Mouse (Mus musculus) left cerebral cortex, postnatal 14 days (tissue): ENCODE measurements around the gene Pacsin1. TPM values are rescaled to one million over a fixed set of nuclear protein-coding genes. Genes with fewer than 3 reads are reported as not detected.
A peak's percentile ranks its signal among the peaks of the same experiment; 100 is the strongest.

Source experiments
- DNase-seq, 2 experiments: peaks; one replicate each; pipeline ENCODE4 v3.0.0; 2021 to 2022; ENCODE audit warnings: low spot score in 2 of 2, mixed read lengths in 1 of 2
- intact Hi-C: fragments of 180-260 bp; cut with DNase I; formaldehyde crosslinking; loops from one replicate; pipeline ENCODE4 v1.15.1; 2025
- total RNA-seq, 2 experiments: library from RNA; stranded (reverse); gene quantifications; 2 replicates each; pipeline ENCODE4 v1.2.3; 2021

Gene Pacsin1
- total RNA-seq, 2 experiments from 2014 or later, result 349 to 352 TPM

DNA sequence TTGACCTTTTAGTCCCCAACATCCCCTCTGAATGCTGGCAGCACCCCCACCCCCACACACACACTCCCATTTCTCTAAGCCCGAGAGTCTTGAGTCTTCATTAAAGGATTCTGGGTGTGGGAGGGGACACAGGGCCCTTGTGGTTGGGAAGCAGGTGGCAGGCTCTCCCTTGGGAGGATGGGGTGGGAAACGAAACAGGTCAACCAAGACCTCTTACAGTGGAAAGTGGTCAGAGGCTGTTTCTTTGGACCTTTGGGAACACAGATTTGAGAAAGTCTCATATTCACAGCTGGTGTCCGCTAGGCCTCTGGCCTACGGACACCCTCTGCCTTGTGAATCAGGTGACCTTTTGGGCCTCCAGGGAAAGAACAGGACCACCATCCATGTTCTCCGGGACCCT, 54.3 kb downstream of the Pacsin1 start:
- no peak for DNase-seq
- intact Hi-C loops, result no loop called here

DNA sequence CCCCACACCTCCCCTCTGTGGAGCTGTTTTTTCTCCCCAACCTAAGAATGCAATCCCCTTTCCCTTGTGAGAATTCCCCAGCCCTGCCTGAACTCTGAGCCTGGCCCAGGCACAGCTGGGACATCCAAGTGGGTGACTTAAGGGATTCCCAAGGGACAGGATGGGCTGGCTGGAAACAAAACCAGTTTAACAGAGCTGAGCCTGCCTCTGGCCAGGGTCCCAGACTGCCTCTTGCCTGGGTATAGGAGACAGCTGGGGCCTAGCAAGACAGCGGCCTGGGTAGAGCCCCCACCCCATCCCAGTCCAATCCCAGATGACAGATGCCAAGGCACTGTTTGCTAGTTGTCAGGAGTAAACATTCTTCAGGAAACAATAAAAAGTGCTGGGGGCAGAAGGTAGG, 57.5 kb downstream of the Pacsin1 start:
- no peak for DNase-seq
- intact Hi-C loops, result no loop called here

DNA sequence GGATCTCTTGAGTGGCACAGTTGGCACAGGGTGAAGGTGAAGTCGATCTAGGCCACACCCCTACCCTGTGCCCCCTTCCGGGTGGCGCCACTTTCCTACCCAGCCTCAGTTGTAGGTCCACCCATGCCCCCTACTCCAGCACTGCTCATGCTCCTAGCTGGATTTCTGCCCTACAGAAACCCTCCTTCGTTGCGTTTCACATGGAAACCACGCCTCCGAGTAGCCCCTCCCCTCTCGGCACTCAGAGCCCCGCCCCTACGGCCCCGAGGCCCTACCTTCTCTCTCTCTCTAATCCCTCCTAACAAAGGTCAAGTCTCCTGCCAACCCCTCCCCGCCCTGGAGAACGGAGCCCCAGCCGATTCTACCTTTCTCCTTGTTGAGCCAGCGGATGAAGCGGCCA, 61.5 kb downstream of the Pacsin1 start:
- DNase-seq, result no peak
- intact Hi-C loops, result loop anchor here (5.0 kb wide), 1 partner anchor 45 kb away; no protein-coding TSS in a partner anchor

DNA sequence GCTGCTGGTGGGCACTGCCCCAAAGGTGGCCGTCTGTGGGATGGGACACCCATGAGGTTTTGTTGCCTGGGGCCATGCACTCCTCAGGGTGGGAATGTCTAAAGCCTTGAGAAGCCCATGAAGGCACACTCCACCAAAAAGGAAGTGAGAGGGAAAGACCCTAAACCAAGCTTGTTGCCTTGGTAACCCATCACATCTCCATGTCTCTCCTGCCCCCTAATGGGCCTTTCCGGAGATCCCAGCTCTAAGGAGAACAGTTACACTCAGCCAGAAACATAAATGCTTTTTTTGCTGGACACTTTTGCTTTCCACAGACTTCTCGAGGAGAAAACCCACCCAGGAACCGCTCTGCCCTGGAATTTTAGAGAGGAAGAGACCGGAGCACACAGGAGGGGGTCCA, 62.9 kb downstream of the Pacsin1 start:
- DNase-seq, result peak in 1 of 2 experiments; percentile 62
- intact Hi-C loops, result loop anchor here (5.0 kb wide), 1 partner anchor 44 kb away; no protein-coding TSS in a partner anchor

DNA sequence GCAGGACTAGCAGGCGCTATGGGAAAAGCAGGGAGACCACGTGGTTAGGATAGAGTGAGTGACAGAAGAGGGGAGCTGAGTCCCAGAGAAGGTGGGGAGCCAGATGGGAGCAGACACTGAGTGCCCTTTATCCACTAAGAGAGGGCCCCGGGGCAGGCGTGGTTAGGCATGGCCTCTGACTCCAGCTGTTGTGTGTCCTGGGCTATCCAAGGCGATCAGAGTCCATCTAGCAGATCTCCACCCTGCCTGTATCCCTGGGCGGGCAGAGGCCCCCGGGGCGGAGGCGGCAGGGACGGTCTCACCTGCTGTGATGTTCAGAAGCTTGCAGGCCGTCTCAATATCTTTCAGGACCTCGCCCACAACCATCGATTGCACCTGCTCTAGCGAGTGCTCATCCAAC, 64.4 kb downstream of the Pacsin1 start:
- intact Hi-C loops, result loop anchor here (5.0 kb wide), 1 partner anchor 43 kb away; no protein-coding TSS in a partner anchor
- DNase-seq, result no peak

DNA sequence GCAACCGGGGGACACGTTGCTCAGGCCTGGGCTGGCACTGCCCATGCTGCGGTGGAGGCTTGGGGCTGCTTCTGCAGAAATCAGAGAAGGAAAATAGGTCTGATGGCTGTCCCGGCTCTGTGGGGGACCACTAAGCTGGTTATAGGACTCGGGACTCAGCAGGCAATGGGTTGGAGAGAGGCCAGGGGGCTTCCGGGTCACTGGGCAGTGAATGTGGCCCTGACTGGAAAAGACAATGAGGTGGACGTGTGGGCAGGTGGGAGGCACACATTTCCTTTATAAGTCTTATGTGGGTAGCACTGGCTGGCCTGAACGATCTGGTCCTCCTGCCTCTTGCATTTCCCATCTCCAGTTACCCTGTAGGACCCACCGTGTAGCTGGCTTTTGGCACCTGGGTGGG, 65.0 kb downstream of the Pacsin1 start:
- no peak for DNase-seq
- intact Hi-C loops, result no loop called here

DNA sequence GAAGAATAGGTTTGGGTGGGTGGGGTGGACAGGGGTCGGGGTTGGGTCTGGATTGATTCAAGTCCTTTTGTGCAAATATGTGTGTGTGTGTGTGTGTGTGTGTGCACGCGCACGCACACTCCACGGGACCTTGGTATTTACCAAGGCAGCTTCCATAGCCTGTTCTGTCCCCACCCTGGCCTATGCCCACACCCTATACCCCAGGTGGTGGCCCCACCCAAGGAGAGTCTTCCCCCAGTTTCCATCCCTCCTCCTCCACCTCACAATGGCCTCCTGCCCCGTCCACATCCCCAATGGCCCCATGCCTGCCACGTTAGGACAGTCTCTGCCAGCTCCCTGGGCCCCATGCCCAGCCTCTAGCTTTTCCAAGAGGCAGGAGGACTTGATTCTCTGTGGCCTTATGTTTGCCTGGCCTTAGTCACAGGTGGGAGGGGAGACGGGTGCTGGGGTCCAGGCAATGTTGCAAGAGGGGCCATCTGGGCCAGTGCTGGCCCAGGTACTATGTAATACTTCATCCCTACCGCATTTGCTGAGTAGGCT, 65.9 kb downstream of the Pacsin1 start:
- no peak for DNase-seq
- intact Hi-C loops, result no loop called here

DNA sequence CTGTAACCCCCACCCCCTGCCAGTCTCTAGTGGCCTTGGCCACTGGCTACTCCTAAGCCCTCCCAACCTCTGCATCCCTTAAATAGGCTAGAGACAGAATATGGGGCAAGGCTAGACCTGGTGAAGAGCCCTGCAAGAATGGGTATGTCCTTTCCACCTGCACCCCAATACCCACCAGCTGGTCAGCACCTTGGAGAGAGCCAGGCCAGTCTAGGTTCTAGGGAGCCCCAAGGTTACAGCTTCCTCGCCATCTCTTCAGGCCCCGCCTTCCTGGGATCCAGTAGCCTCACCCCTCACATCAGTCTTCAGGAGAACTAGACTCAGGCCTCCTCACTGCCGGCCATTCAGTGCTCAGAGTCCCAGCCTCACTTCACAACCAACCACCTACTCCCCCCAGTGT, 69.0 kb downstream of the Pacsin1 start:
- no peak for DNase-seq
- intact Hi-C loops, result no loop called here

DNA sequence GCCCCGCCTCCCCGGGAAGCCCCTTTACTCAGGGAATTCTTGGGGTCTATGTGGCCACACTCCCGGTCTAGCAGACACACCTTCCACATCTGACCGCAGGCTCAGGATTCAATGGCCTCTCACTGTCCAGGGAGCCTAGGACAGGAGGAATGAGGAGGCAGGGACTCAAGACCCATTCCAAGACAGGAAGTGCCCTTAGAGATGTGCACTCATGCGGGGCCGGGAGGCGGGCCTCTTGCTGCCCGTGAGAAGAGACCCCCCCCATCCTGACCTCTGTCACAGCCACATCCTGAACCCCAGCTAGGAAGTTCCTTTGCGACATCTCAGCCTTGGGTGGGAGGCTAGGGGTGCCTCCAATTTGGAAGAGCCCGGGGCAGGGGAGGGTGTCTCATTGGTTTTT, 69.7 kb downstream of the Pacsin1 start:
- intact Hi-C loops, result no loop called here
- no peak for DNase-seq

DNA sequence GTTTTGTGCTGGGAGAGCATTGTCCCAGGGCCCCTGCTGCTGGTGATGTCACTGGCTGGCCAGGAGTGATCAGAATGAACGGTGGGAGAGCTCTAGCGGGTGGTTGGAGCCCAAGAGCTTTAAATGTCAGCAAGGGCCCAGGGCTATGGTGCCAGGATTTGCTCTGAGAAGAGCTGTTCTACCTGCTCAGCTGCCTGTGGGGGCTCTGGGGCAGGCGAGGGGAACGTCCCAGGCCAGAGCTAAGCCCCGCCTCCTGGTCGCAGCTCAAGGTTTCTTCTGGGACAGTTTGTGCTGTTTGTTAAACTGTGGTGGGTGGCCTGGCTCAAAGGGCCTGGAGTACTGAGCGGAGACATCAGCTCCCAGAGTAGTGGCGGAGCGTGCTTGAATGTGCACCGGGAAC, 70.1 kb downstream of the Pacsin1 start:
- no peak for DNase-seq
- intact Hi-C loops, result no loop called here

DNA sequence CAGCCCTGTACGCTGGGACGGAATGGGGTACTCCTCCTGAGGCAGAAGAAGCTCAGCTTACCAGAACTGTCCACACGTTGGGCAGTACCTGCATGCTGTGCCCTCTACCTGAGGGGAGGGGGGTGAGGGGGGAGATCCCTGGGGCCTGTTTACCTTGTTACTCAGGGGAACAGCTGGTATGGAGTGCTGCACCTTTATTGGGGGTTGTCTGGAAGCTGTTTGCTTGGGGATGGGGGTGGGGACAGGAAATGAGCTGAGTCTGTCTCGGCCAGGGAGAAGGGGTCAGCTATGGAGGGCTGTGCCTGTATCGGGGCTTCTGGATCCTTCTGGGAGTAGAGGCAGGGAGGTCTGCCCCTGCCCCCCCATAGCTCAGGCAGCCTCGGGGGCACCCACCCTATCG, 71.2 kb downstream of the Pacsin1 start:
- intact Hi-C loops, result no loop called here
- no peak for DNase-seq

DNA sequence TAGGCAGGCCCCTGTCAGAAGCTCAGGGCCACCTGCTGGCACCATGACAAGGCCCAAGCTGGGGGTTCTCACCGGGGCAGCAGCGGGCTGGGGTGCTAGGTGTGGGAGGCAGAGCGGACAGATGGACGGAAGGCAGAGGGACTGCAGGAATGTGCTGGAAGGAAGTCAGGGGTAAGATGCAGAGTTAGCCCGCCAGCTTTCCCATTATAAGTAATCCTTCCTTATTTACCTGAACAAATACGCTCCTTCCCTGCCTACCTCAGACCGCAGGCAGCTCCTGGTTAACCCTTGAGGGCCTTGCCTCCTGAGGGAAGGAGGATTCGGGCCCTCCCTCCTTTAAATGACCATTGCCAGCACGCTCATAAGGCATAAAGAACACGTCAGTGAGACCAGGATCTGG, 73.5 kb downstream of the Pacsin1 start, which contains the start of gene Spdef:
Gene Spdef, minus strand, starts transcription at position 186 of the 400 bp plus-strand sequence.
- intact Hi-C loops, result no loop called here
- DNase-seq, result no peak

DNA sequence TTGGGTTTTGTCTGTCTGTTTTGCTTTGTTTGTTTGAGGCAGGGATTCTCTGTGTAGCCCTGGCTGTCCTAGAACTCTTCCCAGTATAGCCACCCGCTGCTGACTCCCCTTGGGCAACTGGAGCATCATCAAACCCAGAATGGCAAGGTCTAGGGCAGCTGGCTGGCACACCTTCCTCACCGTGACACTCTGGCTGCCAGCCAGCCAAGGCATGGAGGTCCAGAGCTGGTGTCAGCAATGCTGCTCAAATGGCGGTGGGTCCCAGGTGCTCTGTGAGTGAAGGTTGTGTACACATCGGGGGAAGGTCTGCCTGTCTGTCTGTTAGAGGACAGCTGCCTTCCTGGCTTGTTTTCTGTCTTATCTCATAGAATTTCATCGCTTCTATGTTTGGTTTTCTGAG, 76.8 kb downstream of the Pacsin1 start:
- DNase-seq, result no peak
- intact Hi-C loops, result no loop called here

DNA sequence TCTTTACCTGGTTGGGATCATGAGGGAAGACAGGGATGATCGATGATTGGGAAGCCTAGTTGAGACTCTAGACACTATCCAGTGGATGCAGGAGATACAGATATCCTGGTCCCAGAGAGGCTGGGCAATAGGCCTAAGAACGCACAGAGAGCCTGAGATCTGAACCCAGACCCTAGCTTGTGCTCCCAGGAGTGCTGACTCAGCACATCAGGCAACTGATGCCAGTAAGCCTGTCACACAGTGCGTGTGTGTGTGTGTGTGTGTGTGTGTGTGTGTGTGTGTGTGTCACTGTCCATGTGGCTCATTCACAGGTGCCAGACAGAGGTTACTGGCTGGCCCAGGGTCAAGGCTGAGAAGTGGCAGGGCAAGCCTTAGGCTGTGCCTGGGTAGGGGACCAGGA, 77.4 kb downstream of the Pacsin1 start:
- intact Hi-C loops, result no loop called here
- DNase-seq, result no peak

DNA sequence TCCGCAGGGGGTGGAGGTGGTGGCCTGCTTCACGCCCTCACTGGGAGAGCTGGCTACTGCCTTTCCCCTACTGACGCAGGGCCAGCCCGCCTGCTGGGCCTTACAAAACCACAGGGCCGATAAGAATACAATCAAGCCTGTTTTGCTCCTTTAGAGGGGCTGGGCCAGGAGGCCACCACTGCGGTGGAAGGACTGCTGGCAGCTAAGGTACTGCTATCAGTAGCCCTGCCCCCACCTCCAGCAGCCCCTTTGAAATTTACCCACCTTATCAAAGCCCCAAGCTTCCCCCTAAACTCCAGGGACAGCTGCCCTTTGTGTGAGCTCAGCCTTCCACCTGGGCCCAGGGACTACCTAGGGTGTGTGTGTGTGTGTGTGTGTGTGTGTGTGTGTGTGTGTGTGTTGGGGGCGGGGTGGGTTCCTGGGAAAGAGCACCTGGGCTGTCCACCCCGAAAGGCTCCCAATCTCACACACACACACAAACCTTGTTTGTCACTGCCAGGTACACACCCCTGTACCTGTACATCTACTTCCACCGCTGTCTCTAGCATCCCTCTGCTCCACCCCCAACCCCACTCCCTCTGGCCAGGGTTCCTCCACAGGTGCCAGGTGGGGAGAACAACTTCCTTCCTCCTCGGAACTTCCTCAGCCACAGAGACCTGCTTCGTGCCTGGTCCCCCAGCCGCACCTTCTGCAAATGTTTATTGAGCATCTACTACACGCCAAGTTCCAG, 79.2 kb downstream of the Pacsin1 start:
- intact Hi-C loops, result no loop called here
- DNase-seq, result no peak

DNA sequence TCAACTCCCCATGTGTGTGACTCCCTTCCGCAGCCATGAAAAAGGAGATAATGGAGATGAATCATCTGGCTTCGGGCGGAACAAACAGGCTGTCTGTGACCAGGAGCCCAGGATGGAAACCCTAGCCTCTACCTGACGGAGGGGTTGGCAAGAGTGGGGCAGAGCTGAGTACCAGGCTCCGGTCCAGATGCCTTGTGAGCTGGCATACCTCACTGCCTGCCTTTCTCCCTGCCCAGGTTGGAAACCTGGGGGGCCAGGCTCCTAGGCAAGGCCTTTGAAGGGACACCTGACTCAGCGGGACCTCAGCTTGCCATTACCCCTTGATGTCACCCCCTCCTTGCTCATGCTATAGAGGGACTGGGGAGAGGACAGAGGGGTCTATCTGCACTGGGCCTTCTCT, 85.7 kb downstream of the Pacsin1 start:
- intact Hi-C loops, result no loop called here
- DNase-seq, result no peak

DNA sequence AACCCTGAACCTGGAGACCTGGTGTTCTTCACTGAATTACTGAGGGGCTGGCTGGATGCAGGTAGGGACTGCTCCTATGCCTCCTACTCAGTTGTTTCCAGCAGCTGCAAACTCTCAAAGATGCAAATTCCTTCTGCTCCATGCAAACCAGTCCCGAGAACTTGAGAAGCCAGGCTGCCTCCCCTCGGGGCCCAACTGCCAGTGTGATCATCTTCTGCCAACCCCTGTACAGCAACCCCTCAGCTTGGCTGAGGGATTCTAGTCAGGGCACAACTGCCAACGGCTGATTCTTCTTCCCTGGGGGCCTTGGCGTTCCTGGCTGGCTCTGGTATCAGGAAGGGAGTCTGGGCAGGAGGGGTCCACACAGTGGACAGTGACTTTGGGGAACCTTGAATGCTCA, 91.1 kb downstream of the Pacsin1 start:
- intact Hi-C loops, result no loop called here
- DNase-seq, result no peak

DNA sequence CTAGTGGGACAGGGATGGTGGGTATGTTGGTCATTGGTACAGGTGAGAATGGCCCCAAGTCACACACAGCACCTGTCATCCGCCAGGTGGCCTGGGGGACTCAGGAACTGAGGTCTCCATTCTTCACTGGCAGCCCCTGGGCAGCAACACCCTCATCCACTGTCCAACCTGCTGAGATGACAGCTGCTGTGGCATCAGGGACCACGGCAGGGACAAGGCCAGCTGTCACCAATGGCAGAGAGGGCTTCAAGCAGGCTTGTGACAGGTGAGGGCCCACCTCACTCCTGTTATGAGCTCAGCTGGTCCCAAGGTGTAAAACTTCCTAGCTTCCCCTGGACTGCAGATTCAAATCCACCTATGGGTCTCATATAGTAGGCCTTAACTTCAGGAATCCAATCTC, 92.8 kb downstream of the Pacsin1 start:
- intact Hi-C loops, result no loop called here

DNA sequence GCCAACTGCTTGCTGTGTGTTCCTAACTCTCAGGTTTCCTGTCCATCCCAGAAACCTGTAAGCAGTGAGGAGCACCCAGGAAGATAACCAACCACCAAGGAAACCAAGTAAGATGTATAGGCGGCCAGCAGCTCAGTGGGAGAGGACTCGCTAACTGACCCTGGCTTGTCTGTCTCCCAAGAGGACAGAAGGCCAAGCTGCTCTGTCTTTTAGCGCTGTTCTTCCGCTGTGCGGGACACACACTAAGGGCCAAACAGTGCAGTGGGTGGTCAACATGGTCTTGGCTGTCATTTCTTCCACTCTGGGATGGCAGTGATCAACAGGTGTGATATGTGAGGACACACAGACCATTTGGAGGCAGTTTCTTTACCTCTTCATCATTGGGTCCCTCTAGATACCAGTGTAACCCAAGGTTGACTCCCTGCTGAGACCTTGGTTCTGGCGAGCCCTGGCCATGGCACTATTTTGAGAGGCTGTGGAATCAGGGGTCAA, 95.2 kb downstream of the Pacsin1 start:
- intact Hi-C loops, result no loop called here
- DNase-seq, result no peak

More for the DNA sequence above, 92.8 kb downstream of the Pacsin1 start:
- DNase-seq, result no peak

DNA sequence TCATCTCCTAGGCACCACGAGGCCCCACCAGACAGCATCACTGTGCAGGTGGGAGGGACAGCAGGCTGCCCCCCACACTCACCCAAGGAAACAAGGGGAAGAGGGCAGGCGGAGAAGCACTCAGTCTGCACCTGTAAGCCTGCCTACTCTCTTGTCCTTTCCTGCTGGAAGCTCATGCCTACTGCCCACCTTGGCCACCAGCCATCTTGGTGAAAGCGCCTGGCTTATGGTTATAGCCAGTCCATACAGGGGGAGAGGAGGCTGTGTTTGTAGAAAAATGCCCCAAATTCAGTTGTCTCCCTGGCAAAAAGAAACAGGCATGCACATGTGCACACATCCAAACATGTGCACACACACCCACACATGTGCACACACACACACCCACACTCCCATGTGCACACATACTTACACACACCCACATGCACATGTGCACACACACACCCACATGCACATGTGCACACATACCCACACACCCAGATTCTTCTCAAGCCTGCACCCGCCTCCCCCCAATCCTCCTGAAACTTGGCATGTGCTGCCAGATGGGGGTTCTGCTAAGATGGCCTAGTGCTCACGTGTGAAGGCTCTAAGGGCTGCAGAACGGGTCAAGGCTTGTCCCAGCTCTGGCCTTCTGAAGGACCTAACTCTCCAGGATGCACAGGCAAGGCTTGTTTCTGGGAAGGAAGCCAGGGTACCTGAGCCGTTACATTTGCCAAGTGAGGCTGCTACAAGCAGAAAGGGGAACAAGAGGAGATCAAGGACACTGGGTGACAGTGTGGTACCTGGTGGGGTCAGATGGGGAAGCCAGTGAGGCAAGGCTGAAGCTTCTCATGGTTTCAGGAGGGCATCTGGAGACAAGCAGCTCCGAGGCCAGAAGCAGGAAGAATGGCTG, 96.2 kb downstream of the Pacsin1 start:
- intact Hi-C loops, result no loop called here
- DNase-seq, result peak in 1 of 2 experiments; percentile 46
